Mouse (Mus musculus) C2C12 (cell line): ENCODE results near the gene Musk.

Experiments used
- CEBPB ChIP-seq: IDR thresholded peaks from one replicate; pipeline ENCODE4 v1.6.1; 2011; ENCODE audit warnings: low read depth, mild to moderate bottlenecking, control low read depth, moderate library complexity
- CTCF ChIP-seq: IDR thresholded peaks from one replicate; pipeline ENCODE4 v1.5.1; 2011; ENCODE audit not compliant: control insufficient read depth, insufficient read depth, insufficient read length
- MYOD1 ChIP-seq: IDR thresholded peaks from one replicate; pipeline ENCODE4 v1.6.1; 2011; ENCODE audit warnings: low read depth; ENCODE audit not compliant: control insufficient read depth, insufficient read length
- MYOG ChIP-seq: IDR thresholded peaks from one replicate; pipeline ENCODE4 v1.6.1; 2011; ENCODE audit not compliant: control insufficient read depth, insufficient read length; ENCODE audit errors: extremely low read depth
- USF1 ChIP-seq: IDR thresholded peaks from one replicate; pipeline ENCODE4 v1.6.1; 2011; ENCODE audit warnings: low read depth, mild to moderate bottlenecking, control low read depth, moderate library complexity

GRCm38 (mm10) chr4:58268897-58269542 is 16.7 kb upstream of the Musk start:
- TF ChIP-seq CTCF (no peak), CEBPB (peak; percentile 46), USF1 (peak; percentile 91), MYOG (no peak), MYOD1 (peak; percentile 79)
